Mouse (Mus musculus) liver, adult 2 months (tissue): ENCODE results near the gene Myh9. TPM values are rescaled to one million over a fixed set of nuclear protein-coding genes. Genes with fewer than 3 reads are reported as not detected.

Experiments used
- DNase-seq: peaks from one replicate; pipeline ENCODE4 v3.0.0-alpha.2; 2011; ENCODE audit warnings: low read depth, low spot score; ENCODE audit errors: extremely low read depth
- H3K27ac ChIP-seq: fragments of 200-500 bp; replicated peaks from 2 replicates; pipeline ENCODE4 v1.5.1; 2012; ENCODE audit warnings: low read depth, mild to moderate bottlenecking, control low read depth, inconsistent platforms, low read length; ENCODE audit not compliant: insufficient read depth
- H3K27me3 ChIP-seq: fragments of 200-500 bp; 2 replicates; pipeline ENCODE4 v1.6.1; 2012; ENCODE audit warnings: mild to moderate bottlenecking, moderate library complexity, low read length, inconsistent platforms; ENCODE audit not compliant: control insufficient read depth, insufficient read depth
- H3K36me3 ChIP-seq: fragments of 200-500 bp; 2 replicates; pipeline ENCODE4 v1.6.1; 2012; ENCODE audit warnings: low read length, inconsistent platforms; ENCODE audit not compliant: control insufficient read depth, insufficient read depth
- H3K4me1 ChIP-seq: fragments of 200-500 bp; 2 replicates; pipeline ENCODE4 v1.6.1; 2011; ENCODE audit warnings: low read length; ENCODE audit not compliant: control insufficient read depth, insufficient read depth
- H3K4me3 ChIP-seq: fragments of 200-500 bp; 2 replicates; pipeline ENCODE4 v1.5.1; 2011; ENCODE audit warnings: low read depth, mild to moderate bottlenecking, control low read depth, low read length, moderate library complexity; ENCODE audit not compliant: insufficient read depth
- H3K79me2 ChIP-seq: fragments of 200-500 bp; 2 replicates; pipeline ENCODE4 v1.6.1; 2012; ENCODE audit warnings: inconsistent platforms, mild to moderate bottlenecking, low read length, moderate library complexity; ENCODE audit not compliant: control insufficient read depth, insufficient read depth
- H3K9ac ChIP-seq: fragments of 200-500 bp; 2 replicates; pipeline ENCODE4 v1.6.1; 2012; ENCODE audit warnings: low read depth, mild to moderate bottlenecking, control low read depth, inconsistent platforms, low read length
- CTCF ChIP-seq: fragments of 200-500 bp; IDR thresholded peaks from 2 replicates; pipeline ENCODE4 v1.5.1; 2011; ENCODE audit warnings: low read depth, low read length, control low read depth
- POLR2A ChIP-seq: fragments of 200-500 bp; IDR thresholded peaks from 2 replicates; pipeline ENCODE4 v1.6.1; 2011; ENCODE audit warnings: low read length, control low read depth; ENCODE audit not compliant: insufficient read depth; ENCODE audit errors: extremely low read depth
- WGBS: fragments of 180-500 bp; shearing (Covaris S2); methylation state at CpG from one replicate; pipeline ENCODE4 v1.1.7; 2018; 5-methylcytosine and 5-hydroxymethylcytosine counted together
- polyA plus RNA-seq: library from polyadenylated mRNA; depleted of rRNA; stranded (reverse); fragments of >200 nt; gene quantifications from 2 replicates; pipeline ENCODE4 v1.2.3, GENCODE M21; 2012
- total RNA-seq: library from RNA; depleted of rRNA; stranded (reverse); fragments of >200 nt; gene quantifications from 2 replicates; pipeline ENCODE4 v1.2.3, GENCODE M21; 2014

Myh9 gene
- total and polyA plus RNA-seq, 2 experiments, result 24.1 to 54.4 TPM

DNA sequence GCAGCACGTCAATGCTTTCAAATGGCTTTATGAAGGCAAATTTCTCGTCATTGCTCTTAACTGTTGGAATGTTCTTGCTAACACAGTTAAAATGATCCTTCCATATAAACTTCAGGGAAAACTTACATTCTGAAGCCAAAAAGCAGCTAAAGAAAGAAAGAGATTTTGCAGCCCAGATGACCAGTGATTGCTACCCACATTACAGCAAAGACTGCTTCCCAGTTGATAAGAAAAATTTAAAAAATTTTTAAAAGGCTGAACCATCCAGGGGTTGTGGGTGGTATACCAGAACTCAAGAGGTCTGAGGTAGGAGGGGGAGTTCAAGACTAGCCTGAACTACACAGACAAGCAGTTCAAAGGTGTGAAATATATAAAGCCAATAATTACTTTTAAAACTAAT lies 1.1 kb upstream of the Myh9 start:
- DNase-seq, result peak; percentile 15
- H3K4me1 ChIP-seq, result peaks cover 13% of the 10 kb centered on the region
- peak overlapping the region; percentile 50 for H3K27ac ChIP-seq
- no peaks in the 10 kb centered on the region for H3K27me3 ChIP-seq
- H3K36me3 ChIP-seq, result no peaks in the 10 kb centered on the region
- peaks cover 27% of the 10 kb centered on the region for H3K79me2 ChIP-seq
- H3K9ac ChIP-seq, result no peak overlapping the region
- no peak overlapping the region for H3K4me3 ChIP-seq
- 12% methylated on average over 2 of the region's 2 CpGs for WGBS
- TF ChIP-seq CTCF (no peak), POLR2A (no peak)

DNA sequence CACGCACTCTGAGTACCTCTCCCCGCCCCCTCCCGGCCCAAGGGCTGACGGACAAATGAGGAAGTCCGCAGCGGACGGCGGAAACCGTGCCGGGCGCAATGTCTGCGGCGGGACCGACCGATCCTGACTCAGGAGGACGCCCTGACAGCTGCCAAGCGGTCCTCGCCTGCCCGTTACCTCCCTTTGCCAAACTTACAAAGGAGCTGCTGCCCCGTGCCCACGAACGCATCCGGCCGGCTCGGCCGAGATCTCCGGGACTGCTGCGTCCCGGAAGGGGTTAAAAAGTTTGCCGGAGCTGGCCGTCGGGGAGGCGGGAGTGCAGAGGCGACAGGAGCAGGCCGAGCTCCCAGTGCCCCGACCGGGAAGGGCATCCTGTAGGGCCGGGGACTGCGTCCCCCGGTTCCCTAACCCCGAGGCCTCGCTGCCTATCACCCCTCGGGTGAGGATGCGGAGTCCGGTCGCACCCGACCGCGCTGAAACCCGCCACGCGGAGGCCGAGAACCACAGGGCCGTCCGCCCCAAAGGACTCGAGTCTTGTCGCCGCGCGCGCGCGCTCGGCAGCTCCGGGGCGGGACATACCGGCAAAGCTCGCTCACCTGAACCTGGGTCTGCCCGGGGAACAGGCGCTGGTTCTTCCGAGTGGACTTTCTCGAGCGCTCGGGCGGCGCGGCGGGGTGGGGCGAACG lies 471 bp downstream of the Myh9 start:
- peaks cover 40% of the 10 kb centered on the region for H3K79me2 ChIP-seq
- peaks cover 24% of the 10 kb centered on the region for H3K4me1 ChIP-seq
- H3K36me3 ChIP-seq, result no peaks in the 10 kb centered on the region
- peak overlapping the region; percentile 98 for H3K4me3 ChIP-seq
- no peaks in the 10 kb centered on the region for H3K27me3 ChIP-seq
- DNase-seq, result peak; percentile 50
- WGBS, result under 1% methylated on average over 80 of the region's 80 CpGs
- peak overlapping the region; percentile 94 for H3K27ac ChIP-seq
- H3K9ac ChIP-seq, result peak overlapping the region; percentile 96
- no peak for TF ChIP-seq POLR2A
- TF ChIP-seq CTCF, result no peak

DNA sequence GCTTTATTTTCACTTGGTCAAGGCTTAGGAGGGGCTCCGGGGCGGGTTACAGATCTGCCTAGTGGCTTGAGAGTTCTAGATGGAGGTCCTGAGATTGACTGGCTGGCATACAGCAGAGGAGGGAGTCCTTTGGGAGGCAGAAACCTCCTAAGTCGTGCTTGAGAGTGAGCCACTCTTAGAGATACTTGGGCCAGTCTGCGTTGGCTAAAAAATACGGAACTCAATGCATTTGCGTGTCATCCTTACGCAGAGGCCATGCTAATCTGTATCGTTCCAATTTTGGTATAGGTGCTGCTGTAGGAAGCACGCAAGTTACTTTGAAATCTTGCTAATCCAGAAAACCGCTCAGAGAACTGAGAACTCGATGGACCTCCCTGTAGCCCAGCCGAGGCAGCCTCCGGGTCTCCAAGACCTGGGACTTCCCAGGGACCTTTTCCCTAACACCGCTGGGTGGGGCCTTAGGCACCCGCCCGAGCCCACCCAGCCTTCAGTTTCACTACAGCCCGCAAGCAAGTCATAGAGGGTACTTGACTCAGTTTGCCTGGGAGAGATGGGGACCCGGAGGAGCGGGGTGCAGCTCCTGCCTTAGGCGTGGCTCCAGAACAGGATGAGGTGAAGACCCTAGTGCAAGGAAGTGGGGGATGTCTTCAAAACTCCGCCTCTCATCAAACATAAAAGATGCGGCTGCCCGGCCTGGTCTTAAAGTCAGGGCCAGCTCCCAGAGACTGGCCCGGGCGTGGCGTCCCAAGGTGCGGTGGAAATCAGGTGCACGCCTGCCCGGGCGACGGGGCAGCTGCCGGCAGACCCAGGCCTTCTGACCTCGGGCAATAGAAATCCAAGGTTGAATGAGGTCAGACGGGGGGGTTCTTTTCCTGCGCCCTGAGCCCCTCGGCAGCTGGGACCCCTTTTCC lies 1.3 kb downstream of the Myh9 start:
- no peaks in the 10 kb centered on the region for H3K36me3 ChIP-seq
- peak overlapping the region; percentile 96 for H3K9ac ChIP-seq
- peaks cover 29% of the 10 kb centered on the region for H3K4me1 ChIP-seq
- H3K79me2 ChIP-seq, result peaks cover 48% of the 10 kb centered on the region
- peak overlapping the region; percentile 98 for H3K4me3 ChIP-seq
- no peak for DNase-seq
- TF ChIP-seq POLR2A, result no peak
- TF ChIP-seq CTCF, result no peak
- under 1% methylated on average over 36 of the region's 36 CpGs for WGBS
- peak overlapping the region; percentile 94 for H3K27ac ChIP-seq
- H3K27me3 ChIP-seq, result no peaks in the 10 kb centered on the region

DNA sequence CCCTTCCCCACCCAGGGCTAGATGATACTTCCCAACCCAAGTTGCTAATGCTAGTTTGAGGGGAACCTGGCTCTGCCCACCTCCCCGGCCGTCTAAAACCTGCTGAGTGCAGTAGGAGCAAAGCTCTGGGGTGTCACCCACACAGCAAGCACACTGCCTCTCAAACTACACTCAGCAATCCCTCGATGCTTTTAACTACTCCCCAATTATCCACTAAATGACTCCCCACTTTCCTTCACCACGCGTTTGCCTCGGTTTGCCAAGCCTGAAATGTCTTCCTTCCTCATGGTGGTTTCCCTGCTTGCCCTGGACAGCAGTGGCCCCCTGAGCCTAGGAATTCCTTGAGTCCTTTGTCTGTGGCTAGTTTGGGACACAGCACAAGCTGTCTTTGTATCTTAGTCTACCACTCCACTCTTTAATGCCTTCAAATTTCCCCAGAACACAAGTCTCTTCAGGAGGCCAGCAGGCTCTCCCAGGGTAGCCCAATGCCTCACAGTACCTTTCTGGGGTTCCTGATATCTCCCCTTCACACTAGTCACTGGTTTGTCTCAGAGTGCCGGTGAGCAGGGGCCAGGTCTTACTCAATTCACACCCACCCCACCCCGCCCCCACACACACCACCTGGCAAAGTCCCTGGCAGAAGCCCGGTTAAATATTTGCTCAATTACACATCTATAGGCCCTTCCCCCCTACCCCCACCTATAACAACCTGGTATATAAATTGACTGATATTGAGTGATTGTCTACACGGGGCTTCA lies 2.3 kb downstream of the Myh9 start:
- H3K9ac ChIP-seq, result peak overlapping the region; percentile 77
- H3K4me3 ChIP-seq, result peak overlapping the region; percentile 39
- peaks cover 57% of the 10 kb centered on the region for H3K79me2 ChIP-seq
- H3K27ac ChIP-seq, result peak overlapping the region; percentile 81
- TF ChIP-seq POLR2A (no peak), CTCF (no peak)
- WGBS, result 5% methylated on average over 10 of the region's 10 CpGs
- peak; percentile 50 for DNase-seq
- H3K27me3 ChIP-seq, result no peaks in the 10 kb centered on the region
- peaks cover 35% of the 10 kb centered on the region for H3K4me1 ChIP-seq
- no peaks in the 10 kb centered on the region for H3K36me3 ChIP-seq

DNA sequence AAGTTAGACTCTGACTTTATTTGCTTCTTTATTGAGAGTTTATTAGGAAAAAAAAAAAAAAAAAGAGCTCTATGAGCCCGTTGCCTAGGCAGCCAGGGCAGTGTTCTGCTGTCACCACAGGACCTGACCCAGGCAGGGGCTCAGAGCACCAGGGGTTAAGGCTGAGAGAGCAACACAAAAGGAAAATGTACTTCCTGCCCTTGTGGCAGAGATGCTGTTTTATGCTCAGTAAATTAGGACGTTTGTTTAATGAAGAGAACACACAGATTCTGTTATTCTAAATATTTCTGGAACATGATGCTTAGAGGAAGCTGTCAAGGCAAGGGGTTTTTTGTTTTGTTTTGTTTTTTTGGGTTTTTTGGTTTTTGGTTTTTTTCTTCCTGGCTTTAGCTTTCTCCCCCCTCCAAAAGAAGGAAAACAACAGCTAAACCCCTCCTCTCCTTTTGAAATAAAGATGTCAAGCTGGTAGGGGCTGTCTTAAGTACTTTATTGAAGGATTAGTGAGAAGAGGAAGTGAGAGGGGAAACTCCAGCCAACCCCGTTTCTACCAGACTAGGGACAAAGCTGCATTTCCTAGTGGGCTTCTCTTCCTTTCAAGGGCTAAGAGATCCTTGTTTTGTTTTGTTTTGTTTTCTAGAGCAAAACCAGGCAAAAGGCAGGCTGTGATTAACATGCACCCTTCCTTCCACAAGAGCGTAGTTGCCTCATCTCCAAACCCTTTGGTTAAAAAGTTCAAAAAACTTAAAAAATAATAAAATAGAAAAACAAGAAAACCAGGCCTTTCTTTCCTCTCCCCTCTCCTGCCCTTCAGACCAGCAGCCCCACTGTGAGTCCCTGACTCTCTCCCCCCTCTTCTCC lies 3.2 kb downstream of the Myh9 start:
- Histone ChIP-seq H3K79me2 (peaks cover 67% of the 10 kb centered on the region), H3K27ac (peak overlapping the region; percentile 81), H3K4me1 (peaks cover 43% of the 10 kb centered on the region), H3K36me3 (no peaks in the 10 kb centered on the region), H3K4me3 (no peak overlapping the region), H3K9ac (peak overlapping the region; percentile 77), H3K27me3 (no peaks in the 10 kb centered on the region)
- TF ChIP-seq POLR2A, result no peak
- no peak for TF ChIP-seq CTCF
- 15% methylated on average over 4 of the region's 4 CpGs for WGBS
- no peak for DNase-seq
